Mouse (Mus musculus) lung, embryonic 14.5 days (tissue): ENCODE measurements at regions not wholly inside any gene's neighbourhood (a gene's known extent, or its start where the extent isn't known, plus 50 kb on each side); places are given as distances from the start of the nearest gene placed in this dataset.

Source experiments
- ATAC-seq: fragments of 200-750 bp; cut with Nextera tagmentation; 2 replicates; pipeline ENCODE4 v1.8.0; 2017; ENCODE audit warnings: mild to moderate bottlenecking, moderate TSS enrichment, moderate library complexity; ENCODE audit not compliant: insufficient read depth
- DNase-seq: peaks from one replicate; pipeline ENCODE4 v3.0.0-alpha.2; 2015
- H3K27ac ChIP-seq: fragments of 300-500 bp; sonication (generic); 2 replicates; pipeline ENCODE4 v1.5.1; 2014; ENCODE audit warnings: low read depth, mild to moderate bottlenecking, moderate library complexity
- H3K27me3 ChIP-seq: fragments of 300-500 bp; sonication (generic); 2 replicates; pipeline ENCODE4 v1.6.1; 2014; ENCODE audit warnings: low read length, control low read depth; ENCODE audit not compliant: insufficient read depth
- H3K36me3 ChIP-seq: fragments of 300-500 bp; sonication (generic); 2 replicates; pipeline ENCODE4 v1.6.1; 2014; ENCODE audit warnings: control low read depth; ENCODE audit not compliant: insufficient read depth
- H3K4me1 ChIP-seq: fragments of 300-500 bp; sonication (generic); 2 replicates; pipeline ENCODE4 v1.6.1; 2014; ENCODE audit warnings: antibody characterized with exemption, control low read depth; ENCODE audit not compliant: insufficient read depth
- H3K4me2 ChIP-seq: fragments of 300-500 bp; sonication (generic); 2 replicates; pipeline ENCODE4 v1.6.1; 2014; ENCODE audit warnings: mild to moderate bottlenecking
- H3K4me3 ChIP-seq: fragments of 300-500 bp; sonication (generic); 2 replicates; pipeline ENCODE4 v1.5.1; 2014; ENCODE audit warnings: low read depth, low read length
- H3K9ac ChIP-seq: fragments of 300-500 bp; sonication (generic); 2 replicates; pipeline ENCODE4 v1.6.1; 2014
- H3K9me3 ChIP-seq: fragments of 300-500 bp; sonication (generic); 2 replicates; pipeline ENCODE4 v1.6.1; 2016; ENCODE audit warnings: low read depth, low read length, control low read depth
- CTCF ChIP-seq: IDR thresholded peaks from 2 replicates; pipeline ENCODE4 v1.5.1; 2016; ENCODE audit warnings: antibody characterized with exemption, low read depth
- whole genome bisulfite sequencing: fragments of 180-500 bp; shearing (Covaris S2); extraction: QIAGEN DNeasy Blood & Tissue Kit; methylation state at CpG from one replicate; pipeline ENCODE4 v1.1.7; 2014; 5-methylcytosine and 5-hydroxymethylcytosine counted together

- ATAC-seq: no peak
- Histone ChIP-seq H3K36me3 (no peaks in the 10 kb centered on the region), H3K27ac (no peak overlapping the region), H3K27me3 (no peaks in the 10 kb centered on the region), H3K4me2 (no peak overlapping the region), H3K4me1 (no peaks in the 10 kb centered on the region), H3K4me3 (no peak overlapping the region), H3K9ac (no peak overlapping the region), H3K9me3 (no peaks in the 10 kb centered on the region)
- no peak for DNase-seq
- no peak for TF ChIP-seq CTCF
- 88% methylated on average over 3 of the region's 3 CpGs for WGBS
These were observed 363.4 kb upstream of the Clec14a start for GRCm38 (mm10) chr12:58632529-58632928.

GRCm38 (mm10) chr12:58628817-58629216, 359.7 kb upstream of the Clec14a start:
- Histone ChIP-seq H3K9me3 (no peaks in the 10 kb centered on the region), H3K4me2 (no peak overlapping the region), H3K9ac (no peak overlapping the region), H3K27ac (no peak overlapping the region), H3K4me1 (no peaks in the 10 kb centered on the region), H3K36me3 (no peaks in the 10 kb centered on the region), H3K27me3 (no peaks in the 10 kb centered on the region), H3K4me3 (no peak overlapping the region)
- TF ChIP-seq CTCF: no peak
- ATAC-seq: no peak
- WGBS: 61% methylated on average over 5 of the region's 5 CpGs
- DNase-seq: no peak

GRCm38 (mm10) chr12:58625144-58625543, 356.1 kb upstream of the Clec14a start:
- WGBS: 78% methylated on average over 2 of the region's 2 CpGs
- H3K4me3 ChIP-seq: no peak overlapping the region
- DNase-seq: no peak

GRCm38 (mm10) chr12:58619508-58620310, 350.6 kb upstream of the Clec14a start:
- DNase-seq (no peak), ATAC-seq (no peak)
- Histone ChIP-seq H3K27me3 (no peaks in the 10 kb centered on the region), H3K36me3 (no peaks in the 10 kb centered on the region), H3K9me3 (no peaks in the 10 kb centered on the region), H3K4me2 (no peak overlapping the region), H3K4me1 (no peaks in the 10 kb centered on the region), H3K9ac (no peak overlapping the region), H3K4me3 (no peak overlapping the region), H3K27ac (no peak overlapping the region)
- 72% methylated on average over 7 of the region's 7 CpGs for WGBS
- TF ChIP-seq CTCF: no peak

More at GRCm38 (mm10) chr12:58625144-58625543, 356.1 kb upstream of the Clec14a start:
- Histone ChIP-seq H3K27ac (no peak overlapping the region), H3K4me1 (no peaks in the 10 kb centered on the region), H3K9ac (no peak overlapping the region), H3K9me3 (no peaks in the 10 kb centered on the region), H3K27me3 (no peaks in the 10 kb centered on the region), H3K4me2 (no peak overlapping the region), H3K36me3 (no peaks in the 10 kb centered on the region)
- ATAC-seq: no peak
- no peak for TF ChIP-seq CTCF

- no peaks in the 10 kb centered on the region for H3K36me3 ChIP-seq
- H3K9ac ChIP-seq: no peak overlapping the region
- ATAC-seq: no peak
- no peak overlapping the region for H3K27ac ChIP-seq
- no peak overlapping the region for H3K4me3 ChIP-seq
- no peaks in the 10 kb centered on the region for H3K9me3 ChIP-seq
- WGBS: 85% methylated on average over 9 of the region's 9 CpGs
- DNase-seq: no peak
- TF ChIP-seq CTCF: no peak
- H3K27me3 ChIP-seq: no peaks in the 10 kb centered on the region
- no peaks in the 10 kb centered on the region for H3K4me1 ChIP-seq
- no peak overlapping the region for H3K4me2 ChIP-seq
These were observed 325.7 kb upstream of the Clec14a start for GRCm38 (mm10) chr12:58594781-58595180.

GRCm38 (mm10) chr12:58591480-58591829, 322.4 kb upstream of the Clec14a start:
- Histone ChIP-seq H3K4me3 (no peak overlapping the region), H3K27me3 (no peaks in the 10 kb centered on the region), H3K4me1 (no peaks in the 10 kb centered on the region), H3K9me3 (no peaks in the 10 kb centered on the region), H3K9ac (no peak overlapping the region), H3K36me3 (no peaks in the 10 kb centered on the region), H3K27ac (no peak overlapping the region), H3K4me2 (no peak overlapping the region)
- TF ChIP-seq CTCF: no peak
- 78% methylated on average over 3 of the region's 3 CpGs for WGBS
- DNase-seq (no peak), ATAC-seq (no peak)

- TF ChIP-seq CTCF: no peak
- no peak overlapping the region for H3K27ac ChIP-seq
- ATAC-seq: no peak
- no peak overlapping the region for H3K9ac ChIP-seq
- no peak overlapping the region for H3K4me2 ChIP-seq
- no peaks in the 10 kb centered on the region for H3K27me3 ChIP-seq
- 63% methylated on average over 7 of the region's 7 CpGs for WGBS
- H3K36me3 ChIP-seq: no peaks in the 10 kb centered on the region
- no peak for DNase-seq
- no peaks in the 10 kb centered on the region for H3K4me1 ChIP-seq
- no peak overlapping the region for H3K4me3 ChIP-seq
- H3K9me3 ChIP-seq: no peaks in the 10 kb centered on the region
These were observed 321.7 kb upstream of the Clec14a start for GRCm38 (mm10) chr12:58590547-58591479.
